Mouse (Mus musculus): ENCODE measurements around the gene Rin1. TPM values are rescaled to one million over a fixed set of nuclear protein-coding genes. Genes with fewer than 3 reads are reported as not detected.

The Rin1 gene
- total RNA-seq, 2 experiments from 2014 or later: 68.7 to 72.6 TPM

GRCm38 (mm10) chr19:5040862-5041523 is 9.3 kb upstream of the Rin1 start, which contains the start of gene Brms1:
Gene Brms1, plus strand, starts transcription at chr19:5041354.
- DNase-seq (ENCODE audit: low spot score in 2 of 2): peak; percentile 91 to 92

GRCm38 (mm10) chr19:5041588-5041987 is 8.7 kb upstream of the Rin1 start:
- DNase-seq (ENCODE audit: low spot score in 2 of 2): no peak

DNA sequence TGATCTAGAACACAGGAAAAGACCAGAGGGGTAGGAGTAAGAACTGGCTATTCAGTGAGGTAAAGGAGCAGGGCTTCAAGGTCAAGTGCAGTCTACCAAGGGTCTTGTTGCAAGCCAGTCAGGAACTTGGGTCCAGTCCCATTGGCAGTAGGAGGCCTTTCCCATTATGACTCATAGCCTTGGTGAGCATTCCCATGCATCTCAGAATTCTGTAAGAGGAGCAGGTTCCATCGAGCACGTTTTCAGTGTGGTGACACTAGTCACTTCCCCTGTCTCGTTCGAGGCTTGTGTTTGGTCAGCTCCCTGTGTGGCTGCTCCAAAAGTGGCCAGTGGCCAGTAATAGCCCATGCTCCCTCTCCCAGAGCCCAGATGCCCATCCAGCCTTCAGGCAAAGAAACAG is 4.8 kb upstream of the Rin1 start:
- DNase-seq (ENCODE audit: low spot score in 2 of 2): no peak

DNA sequence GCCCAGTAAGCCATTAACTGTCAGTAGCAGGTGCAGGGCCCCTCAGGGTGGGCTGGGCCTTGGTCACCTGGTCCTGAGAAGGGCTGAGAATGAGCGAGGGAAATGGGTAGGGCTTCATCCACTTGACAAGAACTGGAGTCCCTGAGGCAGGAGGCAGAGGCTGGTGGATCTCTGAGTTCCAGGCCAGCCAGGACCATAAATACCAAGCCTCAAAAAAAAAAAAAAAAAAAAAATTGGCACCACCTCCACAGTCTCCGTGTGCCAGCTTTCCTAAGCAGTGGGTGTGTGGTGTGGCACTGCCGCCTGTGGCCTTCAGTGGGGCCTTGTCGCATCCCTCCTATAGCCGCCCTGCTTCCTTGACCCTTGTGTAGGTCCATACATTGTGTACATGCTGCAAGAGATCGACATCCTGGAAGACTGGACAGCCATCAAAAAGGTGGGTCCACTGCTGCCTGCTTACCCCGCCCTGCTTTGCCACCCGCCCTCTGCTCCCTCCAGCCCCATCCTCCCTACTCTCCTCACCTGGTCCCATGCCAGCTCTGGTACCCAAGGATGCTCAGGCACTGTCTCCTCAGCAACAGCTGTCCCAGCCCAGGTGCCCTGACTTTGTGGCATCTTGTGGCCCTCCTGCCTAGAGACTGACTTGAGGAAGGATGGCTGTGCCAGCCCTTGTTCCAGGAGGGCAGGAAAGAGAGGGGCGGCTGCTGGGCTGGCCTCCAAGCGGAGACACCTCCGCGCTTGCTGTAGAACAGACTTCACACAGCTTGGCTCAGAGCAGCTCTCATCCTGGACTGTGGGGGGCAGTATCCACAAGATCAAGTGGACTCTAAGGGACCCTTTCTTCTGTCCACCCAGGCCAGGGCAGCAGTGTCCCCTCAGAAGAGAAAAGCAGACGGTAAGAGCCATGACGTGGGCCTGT is 1.9 kb upstream of the Rin1 start:
- DNase-seq (ENCODE audit: low spot score in 2 of 2): peak; percentile 59 to 63

- no peak for DNase-seq (ENCODE audit: low spot score in 2 of 2)
Measured at GRCm38 (mm10) chr19:5049325-5049724, 956 bp upstream of the Rin1 start.

GRCm38 (mm10) chr19:5051031-5051430 is 750 bp downstream of the Rin1 start:
- DNase-seq (ENCODE audit: low spot score in 2 of 2): no peak

- no peak for DNase-seq (ENCODE audit: low spot score in 2 of 2)
Measured at GRCm38 (mm10) chr19:5051515-5051914, 1.2 kb downstream of the Rin1 start.

DNA sequence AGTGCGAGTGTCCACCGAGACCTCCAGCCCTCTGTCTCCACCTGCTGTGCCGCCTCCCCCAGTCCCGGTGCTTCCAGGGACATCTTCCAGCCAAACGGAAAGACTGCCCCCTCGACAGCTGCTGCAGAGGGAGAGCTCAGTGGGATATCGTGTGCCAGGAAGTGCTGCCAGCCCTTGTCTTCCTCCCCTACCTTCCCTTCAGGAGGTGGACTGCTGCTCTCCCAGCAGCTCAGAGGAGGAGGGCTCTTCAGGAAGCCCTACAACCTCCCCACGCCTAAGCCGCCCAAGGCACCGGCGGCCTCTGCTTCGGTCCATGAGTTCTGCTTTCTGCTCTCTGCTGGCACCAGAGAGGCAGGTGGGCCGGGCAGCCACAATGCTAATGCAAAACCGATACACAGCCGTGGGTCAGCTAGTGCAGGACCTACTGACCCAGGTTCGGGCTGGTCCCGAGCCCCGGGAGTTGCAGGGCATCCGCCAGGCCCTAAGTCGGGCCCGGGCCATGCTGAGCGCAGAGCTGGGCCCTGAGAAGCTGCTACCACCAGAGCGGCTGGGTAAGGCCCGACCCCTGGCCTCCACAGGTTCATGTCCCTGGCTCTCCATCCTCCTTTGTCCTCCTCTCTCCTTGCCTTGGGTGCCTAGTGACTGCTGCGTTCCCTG is 2.0 kb downstream of the Rin1 start:
- DNase-seq (ENCODE audit: low spot score in 2 of 2): no peak

- no peak for DNase-seq (ENCODE audit: low spot score in 2 of 2)
Measured at GRCm38 (mm10) chr19:5052853-5053252, 2.6 kb downstream of the Rin1 start.

DNA sequence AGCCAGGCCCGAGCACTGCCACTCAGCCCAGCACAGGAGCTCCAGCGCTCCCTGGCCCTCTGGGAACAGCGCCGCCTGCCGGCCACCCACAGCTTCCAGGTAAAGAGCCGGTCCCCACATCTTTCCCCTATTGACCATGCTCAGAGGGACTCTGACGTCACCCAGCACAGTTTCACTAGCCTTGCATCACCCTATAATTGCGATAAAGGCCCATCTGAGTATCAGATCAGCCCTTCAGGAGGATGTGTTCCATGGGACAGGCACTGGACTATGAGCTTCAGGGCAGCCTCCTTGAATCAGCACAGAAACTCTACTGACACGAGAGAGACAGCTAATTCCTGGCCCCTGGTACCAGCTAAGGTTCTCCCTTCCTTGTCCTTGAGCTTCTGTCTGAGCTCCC is 3.6 kb downstream of the Rin1 start:
- no peak for DNase-seq (ENCODE audit: low spot score in 2 of 2)

DNA sequence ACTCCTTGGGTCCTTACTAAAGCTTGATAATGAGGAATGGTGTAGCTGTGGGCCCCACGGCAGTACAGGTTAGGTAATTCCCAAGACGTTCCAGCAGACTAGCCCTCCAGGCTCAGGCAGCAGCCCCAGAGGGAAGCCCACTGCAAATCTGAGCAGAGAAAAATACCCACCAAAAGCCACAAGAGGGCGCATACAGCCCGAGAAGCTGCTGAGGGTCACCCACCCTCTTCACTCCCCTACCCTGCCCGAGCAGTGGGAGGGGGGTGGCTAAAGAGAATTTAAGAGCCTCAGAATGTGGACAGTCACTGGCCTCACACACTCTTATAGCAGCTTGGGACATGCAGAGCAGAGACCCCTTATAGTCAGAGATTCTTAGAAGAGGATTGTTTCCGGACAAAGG is 6.0 kb downstream of the Rin1 start:
- DNase-seq (ENCODE audit: low spot score in 2 of 2): no peak

GRCm38 (mm10) chr19:5057876-5058775 is 7.8 kb downstream of the Rin1 start:
- no peak for DNase-seq (ENCODE audit: low spot score in 2 of 2)

GRCm38 (mm10) chr19:5058801-5059771 is 8.8 kb downstream of the Rin1 start:
- DNase-seq (ENCODE audit: low spot score in 2 of 2): no peak

DNA sequence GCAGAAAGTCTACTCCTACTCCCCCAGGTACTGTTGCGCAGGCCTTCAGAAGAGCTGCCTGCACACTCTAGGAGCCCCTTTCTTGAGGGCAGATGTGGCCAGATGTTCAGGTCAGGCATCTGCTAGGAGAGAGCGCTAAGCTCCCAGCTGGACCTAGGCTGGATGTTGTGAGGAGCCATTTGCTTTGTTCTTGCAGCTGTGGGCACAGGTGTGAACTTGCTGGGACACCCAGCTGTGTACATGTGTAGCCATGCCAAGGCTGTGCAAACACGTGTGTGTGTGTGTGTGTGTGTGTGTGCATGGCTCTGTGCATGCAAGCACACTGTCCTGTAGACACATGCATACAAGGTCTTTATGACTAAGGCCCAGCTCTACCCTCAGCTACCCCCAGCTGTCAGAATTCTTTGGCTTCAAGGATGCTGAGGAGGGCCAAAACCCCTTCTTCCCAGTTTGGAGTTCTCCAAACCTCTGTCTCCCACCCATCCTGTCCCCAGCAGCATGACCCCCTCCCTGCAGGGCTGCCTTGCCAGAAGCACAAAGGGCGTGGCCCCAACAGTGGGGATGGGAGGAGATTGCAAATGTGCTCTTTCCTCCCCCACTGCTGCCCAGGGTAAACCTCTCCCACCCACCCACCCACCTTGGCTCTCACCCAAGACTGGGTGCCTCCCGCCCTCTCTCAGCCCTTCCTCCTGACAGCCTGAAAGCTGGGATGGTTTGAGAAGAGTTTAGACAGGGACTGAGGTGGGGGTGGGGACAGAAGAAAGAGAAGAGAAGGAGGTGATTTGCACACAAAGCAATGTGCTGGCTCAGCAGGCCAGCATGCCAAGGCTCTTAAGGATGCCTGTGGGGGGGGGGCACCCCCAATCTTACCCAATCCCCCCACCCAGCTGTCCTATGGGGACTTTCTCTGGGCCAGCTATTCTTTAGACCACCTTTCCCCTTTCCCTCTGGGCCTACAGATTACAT is 10.4 kb downstream of the Rin1 start:
- no peak for DNase-seq (ENCODE audit: low spot score in 2 of 2)

- DNase-seq (ENCODE audit: low spot score in 2 of 2): no peak
Measured at GRCm38 (mm10) chr19:5062041-5062440, 11.8 kb downstream of the Rin1 start.

- no peak for DNase-seq (ENCODE audit: low spot score in 2 of 2)
Measured at GRCm38 (mm10) chr19:5062446-5062845, 12.2 kb downstream of the Rin1 start.

GRCm38 (mm10) chr19:5065104-5065503 is 14.8 kb downstream of the Rin1 start:
- no peak for DNase-seq (ENCODE audit: low spot score in 2 of 2)

GRCm38 (mm10) chr19:5067040-5067799 is 16.9 kb downstream of the Rin1 start:
- no peak for DNase-seq (ENCODE audit: low spot score in 2 of 2)

Data from layer of hippocampus, postnatal 14 days (tissue).